Mouse (Mus musculus) forebrain, embryonic 14.5 days (tissue): ENCODE results near the gene Traf3. TPM values are rescaled to one million over a fixed set of nuclear protein-coding genes. Genes with fewer than 3 reads are reported as not detected.

Experiments used
- ATAC-seq: fragments of 200-750 bp; cut with Nextera tagmentation; 2 replicates; pipeline ENCODE4 v1.8.0; 2017; ENCODE audit warnings: mild to moderate bottlenecking, moderate library complexity
- DNase-seq: peaks from one replicate; pipeline ENCODE4 v3.0.0-alpha.2; 2015; ENCODE audit warnings: low spot score
- H3K27ac ChIP-seq: fragments of 300-500 bp; sonication (generic); 2 replicates; pipeline ENCODE4 v1.5.1; 2014; ENCODE audit warnings: low read depth, mild to moderate bottlenecking, control low read depth, low read length, moderate library complexity
- H3K27me3 ChIP-seq: fragments of 300-500 bp; sonication (generic); replicated peaks from 2 replicates; pipeline ENCODE4 v1.6.1; 2014; ENCODE audit warnings: low read length, control low read depth, mixed read lengths; ENCODE audit not compliant: control insufficient read depth, insufficient read depth
- H3K36me3 ChIP-seq: fragments of 300-500 bp; sonication (generic); 2 replicates; pipeline ENCODE4 v1.6.1; 2014; ENCODE audit warnings: low read length, control low read depth; ENCODE audit not compliant: control insufficient read depth, insufficient read depth
- H3K4me1 ChIP-seq: fragments of 300-500 bp; sonication (generic); 2 replicates; pipeline ENCODE4 v1.6.1; 2014; ENCODE audit warnings: antibody characterized with exemption, low read length, control low read depth; ENCODE audit not compliant: control insufficient read depth, insufficient read depth
- H3K4me2 ChIP-seq: fragments of 300-500 bp; sonication (generic); 2 replicates; pipeline ENCODE4 v1.6.1; 2014; ENCODE audit warnings: mild to moderate bottlenecking, control low read depth, low read length
- H3K4me3 ChIP-seq: fragments of 300-500 bp; sonication (generic); 2 replicates; pipeline ENCODE4 v1.5.1; 2014; ENCODE audit warnings: low read depth, low read length, control low read depth
- H3K9ac ChIP-seq: fragments of 300-500 bp; sonication (generic); 2 replicates; pipeline ENCODE4 v1.6.1; 2014; ENCODE audit warnings: mild to moderate bottlenecking, low read length, control low read depth, moderate library complexity
- H3K9me3 ChIP-seq: fragments of 300-500 bp; sonication (generic); replicated peaks from 2 replicates; pipeline ENCODE4 v1.6.1; 2016; ENCODE audit warnings: low read length, control low read depth, mixed read lengths; ENCODE audit not compliant: control insufficient read depth
- WGBS: fragments of 180-500 bp; shearing (Covaris S2); extraction: QIAGEN DNeasy Blood & Tissue Kit; methylation state at CpG from one replicate; pipeline ENCODE4 v1.1.7; 2014; 5-methylcytosine and 5-hydroxymethylcytosine counted together
- polyA plus RNA-seq: library from polyadenylated mRNA; unstranded; fragments of >200 nt; fragmentation: Nextera tagmentation; extraction: Ambion mirVana; gene quantifications from 2 replicates; pipeline ENCODE4 v1.2.1, GENCODE M21; 2014

The Traf3 gene
- polyA plus RNA-seq, 1 experiment from 2014 or later, result 9.8 TPM

DNA sequence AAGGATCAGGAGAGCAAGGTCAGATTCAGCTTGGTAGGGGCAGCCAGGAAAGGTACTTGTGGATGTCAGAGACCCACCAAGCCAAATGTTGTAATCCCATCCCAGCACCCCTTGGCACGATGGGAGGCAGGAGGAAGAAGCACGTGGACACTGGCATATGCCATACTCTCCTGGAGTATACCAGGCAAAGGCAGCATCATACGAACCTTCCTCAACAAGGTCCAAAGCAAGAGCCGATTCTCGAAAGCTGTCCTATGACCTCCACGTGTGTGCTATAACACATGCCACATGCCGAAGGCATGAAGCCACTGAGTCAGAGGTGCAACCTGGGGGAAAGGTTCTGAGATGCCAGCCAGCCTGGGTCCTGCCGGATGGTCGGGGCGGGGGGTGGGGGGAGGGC lies 5.3 kb upstream of the Traf3 start:
- peaks cover 23% of the 10 kb centered on the region for H3K4me1 ChIP-seq
- WGBS, result 94% methylated on average over 10 of the region's 10 CpGs
- DNase-seq (no peak), ATAC-seq (no peak)
- H3K4me2 ChIP-seq, result no peak overlapping the region
- no peaks in the 10 kb centered on the region for H3K27me3 ChIP-seq
- H3K36me3 ChIP-seq, result no peaks in the 10 kb centered on the region
- no peak overlapping the region for H3K9ac ChIP-seq
- H3K27ac ChIP-seq, result no peak overlapping the region
- no peak overlapping the region for H3K4me3 ChIP-seq
- no peaks in the 10 kb centered on the region for H3K9me3 ChIP-seq

DNA sequence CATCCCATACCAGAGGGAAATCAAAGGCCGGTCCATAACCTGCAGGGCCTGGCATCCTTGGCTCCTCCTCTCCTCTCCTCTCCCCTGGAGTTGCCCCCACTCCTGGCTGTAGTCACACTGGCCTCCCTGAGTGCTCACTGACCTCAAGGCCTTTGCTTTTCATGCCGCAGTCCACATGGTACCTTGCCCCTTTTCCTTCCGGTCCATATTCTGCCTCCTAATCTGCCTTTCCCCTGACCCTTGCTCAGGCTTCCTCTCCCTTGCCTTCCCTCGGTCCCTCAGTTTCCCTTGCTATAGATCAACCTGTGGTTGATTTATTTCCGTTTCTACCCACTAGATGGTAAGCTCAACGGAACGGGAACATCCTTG lies 4.2 kb upstream of the Traf3 start:
- H3K9ac ChIP-seq, result peak overlapping the region; percentile 40
- no peak for ATAC-seq
- H3K4me3 ChIP-seq, result no peak overlapping the region
- H3K27me3 ChIP-seq, result no peaks in the 10 kb centered on the region
- DNase-seq, result no peak
- peak overlapping the region; percentile 43 for H3K4me2 ChIP-seq
- H3K36me3 ChIP-seq, result no peaks in the 10 kb centered on the region
- H3K9me3 ChIP-seq, result no peaks in the 10 kb centered on the region
- H3K4me1 ChIP-seq, result peaks cover 23% of the 10 kb centered on the region
- peak overlapping the region; percentile 89 for H3K27ac ChIP-seq
- 39% methylated on average over 7 of the region's 7 CpGs for WGBS

DNA sequence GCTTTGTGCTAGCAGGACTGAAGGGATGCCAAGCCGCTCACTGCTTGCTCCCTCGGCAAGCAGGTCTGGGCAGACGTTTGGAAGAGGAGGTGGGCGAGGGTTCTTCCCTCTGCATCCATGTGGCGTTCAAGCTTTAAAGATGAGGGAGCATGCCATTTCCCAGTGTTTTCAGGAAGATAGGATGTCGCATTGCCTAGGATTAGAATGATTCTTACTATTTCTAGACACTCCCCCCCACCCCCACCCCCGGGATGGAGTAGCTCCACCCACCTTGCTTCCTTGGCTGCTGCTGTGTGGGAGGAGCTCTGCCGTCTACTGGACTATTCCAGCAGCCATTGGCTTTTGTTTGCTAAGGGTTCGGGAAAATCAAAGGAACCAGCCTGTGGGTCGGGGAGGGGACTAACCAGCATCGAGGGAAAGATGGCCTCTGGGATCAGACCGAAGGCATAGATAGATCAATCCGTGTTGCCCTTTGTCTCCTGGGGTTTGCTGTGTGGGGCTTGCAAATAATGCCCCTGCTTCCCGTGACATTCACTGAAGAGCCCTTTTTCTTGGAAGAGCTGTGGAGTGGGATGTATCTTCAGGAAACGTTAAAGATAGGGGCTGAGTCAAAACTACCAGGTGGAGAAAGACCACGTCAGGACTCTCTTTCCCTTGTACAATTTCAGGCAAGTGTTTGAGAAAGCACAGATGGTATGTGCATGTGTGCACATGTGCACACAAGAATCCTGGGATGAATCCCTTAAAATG lies 3.7 kb upstream of the Traf3 start:
- ATAC-seq, result peak; percentile 59
- WGBS, result 9% methylated on average over 16 of the region's 16 CpGs

DNA sequence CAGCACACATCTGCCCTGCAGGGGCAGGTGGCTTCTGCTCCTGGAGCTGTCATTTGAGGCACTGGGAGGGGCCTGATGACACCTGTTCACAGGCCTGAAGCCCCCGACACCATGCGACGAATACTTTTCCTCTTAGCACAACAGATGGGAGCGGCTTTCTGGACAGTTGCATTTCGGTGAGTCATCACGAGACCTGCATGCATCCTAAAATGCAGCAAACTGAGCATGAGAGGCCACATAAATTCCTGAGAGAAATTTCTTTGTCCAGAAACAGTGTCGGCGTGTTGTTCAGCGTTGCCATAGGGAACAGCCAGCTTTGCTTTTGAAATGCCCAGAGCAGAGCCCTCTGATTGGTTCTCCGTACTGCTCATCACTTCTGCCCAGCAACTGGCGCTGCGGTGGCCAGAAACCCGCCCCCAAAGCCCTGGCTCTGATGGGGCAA lies 1.8 kb upstream of the Traf3 start:
- peaks cover 36% of the 10 kb centered on the region for H3K4me1 ChIP-seq

More for the DNA sequence above, 3.7 kb upstream of the Traf3 start:
- H3K4me3 ChIP-seq, result peak overlapping the region; percentile 3; the same call in 1 of the 2 replicates
- peak overlapping the region; percentile 40 for H3K9ac ChIP-seq
- H3K4me1 ChIP-seq, result peaks cover 23% of the 10 kb centered on the region
- no peaks in the 10 kb centered on the region for H3K27me3 ChIP-seq
- H3K9me3 ChIP-seq, result no peaks in the 10 kb centered on the region
- peak overlapping the region; percentile 43 for H3K4me2 ChIP-seq
- H3K27ac ChIP-seq, result peak overlapping the region; percentile 89
- peak; percentile 92 for DNase-seq
- no peaks in the 10 kb centered on the region for H3K36me3 ChIP-seq

DNA sequence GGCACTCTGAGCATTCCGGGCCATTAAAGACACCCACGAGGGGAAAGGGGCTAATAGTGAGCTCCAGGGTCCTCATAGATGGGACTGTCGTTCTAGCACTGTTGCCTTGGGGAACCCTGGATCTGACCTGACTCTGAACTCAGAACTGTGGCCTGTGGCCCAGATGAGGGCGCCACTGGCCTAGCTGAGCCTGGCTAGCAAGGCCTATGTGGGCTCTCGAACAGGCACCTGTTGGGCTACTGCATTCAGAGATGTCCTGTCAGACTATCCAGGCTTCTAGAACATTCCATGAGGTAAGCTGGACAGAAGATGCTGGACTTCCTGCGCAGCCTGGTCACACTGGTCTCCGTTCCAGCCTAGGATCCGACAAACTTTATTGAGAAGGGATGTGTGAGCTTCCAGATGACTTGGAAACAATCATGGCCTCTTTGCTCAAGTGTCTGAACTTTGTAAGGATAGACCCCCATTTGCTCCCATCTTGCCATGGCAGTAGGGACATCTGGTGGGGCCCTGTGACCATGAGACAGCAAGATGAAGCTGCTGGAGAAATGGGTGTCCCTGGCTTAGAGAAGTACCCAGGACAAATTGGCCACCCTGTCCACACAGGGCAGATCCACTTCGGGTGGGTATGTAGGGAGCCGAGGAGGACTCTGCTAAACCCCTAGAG lies 891 bp upstream of the Traf3 start:
- H3K27me3 ChIP-seq, result no peaks in the 10 kb centered on the region
- 69% methylated on average over 10 of the region's 10 CpGs for WGBS
- no peaks in the 10 kb centered on the region; the same call in 1 of the 2 replicates for H3K36me3 ChIP-seq
- 0 out of 2 replicates have a peak overlapping the region, but pooled peaks have one; percentile 81 for H3K9ac ChIP-seq
- ATAC-seq, result no peak
- peak overlapping the region; percentile 86 for H3K27ac ChIP-seq
- peak overlapping the region; percentile 82 for H3K4me2 ChIP-seq
- H3K9me3 ChIP-seq, result no peaks in the 10 kb centered on the region
- no peak overlapping the region for H3K4me3 ChIP-seq
- peak; percentile 46 for DNase-seq
- H3K4me1 ChIP-seq, result peaks cover 36% of the 10 kb centered on the region

More for the DNA sequence above, 1.8 kb upstream of the Traf3 start:
- H3K4me3 ChIP-seq, result peak overlapping the region; percentile 22
- no peaks in the 10 kb centered on the region for H3K27me3 ChIP-seq
- DNase-seq, result peak; percentile 98
- H3K4me2 ChIP-seq, result peak overlapping the region; percentile 49
- no peaks in the 10 kb centered on the region for H3K36me3 ChIP-seq
- under 1% methylated on average over 13 of the region's 13 CpGs for WGBS
- H3K9ac ChIP-seq, result peak overlapping the region; percentile 53
- peak; percentile 85 for ATAC-seq
- no peaks in the 10 kb centered on the region for H3K9me3 ChIP-seq
- H3K27ac ChIP-seq, result peak overlapping the region; percentile 86

DNA sequence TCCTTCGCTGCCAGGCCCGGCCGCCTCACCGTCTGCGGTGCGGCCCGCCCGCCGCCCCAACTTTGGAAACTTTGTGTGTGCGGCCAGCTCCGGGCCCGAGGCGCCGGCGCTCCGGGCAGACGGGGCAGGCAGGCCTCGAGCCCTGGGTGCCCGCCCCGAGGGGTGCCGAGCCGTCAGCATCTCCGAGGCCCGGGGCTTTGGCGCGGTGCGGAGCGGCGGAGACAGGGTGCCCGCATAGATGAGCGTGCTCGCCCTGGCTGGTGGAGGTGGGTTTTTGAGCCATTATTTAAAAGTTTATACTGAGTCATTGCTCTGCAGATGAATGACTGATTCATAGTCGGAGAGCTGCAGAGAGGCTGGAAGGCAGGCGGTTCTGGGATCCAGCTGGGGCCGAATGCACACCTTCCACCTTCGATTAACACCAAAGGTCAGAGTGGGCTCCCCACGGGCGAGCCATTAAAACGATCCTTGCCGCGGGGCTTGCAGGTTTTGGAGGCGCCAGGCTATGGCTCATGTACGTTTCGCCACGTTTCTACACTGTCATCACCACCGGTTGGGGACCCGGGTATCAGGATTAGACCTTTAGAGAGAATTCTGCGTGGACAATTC lies 615 bp downstream of the Traf3 start:
- DNase-seq (peak; percentile 39), ATAC-seq (peak; percentile 33)
- Histone ChIP-seq H3K4me3 (peak overlapping the region; percentile 69), H3K27ac (peak overlapping the region; percentile 86), H3K9ac (peak overlapping the region; percentile 81), H3K36me3 (peaks cover 2% of the 10 kb centered on the region; the same call in 1 of the 2 replicates), H3K4me1 (peaks cover 33% of the 10 kb centered on the region), H3K9me3 (no peaks in the 10 kb centered on the region), H3K4me2 (peak overlapping the region; percentile 82), H3K27me3 (no peaks in the 10 kb centered on the region)
- WGBS, result under 1% methylated on average over 32 of the region's 48 CpGs

DNA sequence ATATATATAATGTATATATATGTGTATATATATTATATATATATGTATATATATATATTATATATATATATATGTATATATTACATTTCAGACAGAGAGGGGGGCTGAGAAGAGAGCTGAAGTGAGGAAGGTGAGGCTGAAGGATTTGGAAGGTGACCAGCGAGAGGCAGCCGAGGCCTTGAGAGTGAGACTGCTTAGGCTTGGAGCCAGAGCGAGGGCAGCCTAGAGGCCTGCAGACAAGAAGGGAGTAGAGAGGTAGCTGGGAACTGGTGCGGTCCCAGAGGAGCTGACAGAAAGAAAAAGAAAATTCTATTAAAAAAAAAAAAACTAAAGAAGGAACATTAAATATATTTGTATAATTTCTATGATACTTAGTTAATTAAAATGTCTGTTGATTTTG lies 2.7 kb downstream of the Traf3 start:
- 74% methylated on average over 4 of the region's 4 CpGs for WGBS
- H3K9ac ChIP-seq, result no peak overlapping the region
- ATAC-seq, result no peak
- H3K9me3 ChIP-seq, result no peaks in the 10 kb centered on the region
- H3K36me3 ChIP-seq, result peaks cover 7% of the 10 kb centered on the region; the same call in 1 of the 2 replicates
- no peak overlapping the region for H3K27ac ChIP-seq
- H3K4me2 ChIP-seq, result no peak overlapping the region
- H3K4me3 ChIP-seq, result no peak overlapping the region
- DNase-seq, result no peak
- H3K27me3 ChIP-seq, result no peaks in the 10 kb centered on the region
- peaks cover 20% of the 10 kb centered on the region for H3K4me1 ChIP-seq

DNA sequence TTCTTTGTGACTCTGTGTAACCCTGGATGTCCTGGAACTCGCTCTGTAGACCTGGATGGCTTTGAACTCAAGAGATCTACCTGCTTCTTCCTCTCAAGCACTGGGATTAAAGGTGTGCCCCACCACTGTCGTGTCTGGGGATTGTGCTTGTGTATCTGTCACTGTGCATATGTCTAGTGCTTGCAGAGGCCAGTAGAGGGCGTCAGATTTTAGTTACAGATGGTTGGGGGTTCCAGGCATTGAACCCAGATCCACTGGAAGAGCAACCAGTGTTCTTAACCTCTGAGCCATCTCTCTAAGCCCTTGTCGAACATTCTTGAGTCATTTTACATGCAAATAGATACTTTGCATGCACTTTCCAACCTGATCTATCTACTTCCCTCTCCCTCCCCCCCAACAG lies 12.6 kb downstream of the Traf3 start:
- H3K4me2 ChIP-seq, result no peak overlapping the region
- no peak overlapping the region for H3K9ac ChIP-seq
- H3K36me3 ChIP-seq, result peaks cover 11% of the 10 kb centered on the region
- DNase-seq, result no peak
- no peak for ATAC-seq
- 73% methylated on average over 4 of the region's 4 CpGs for WGBS
- no peaks in the 10 kb centered on the region for H3K4me1 ChIP-seq
- no peaks in the 10 kb centered on the region for H3K27me3 ChIP-seq
- H3K4me3 ChIP-seq, result no peak overlapping the region
- H3K9me3 ChIP-seq, result no peaks in the 10 kb centered on the region
- H3K27ac ChIP-seq, result no peak overlapping the region
